Mouse (Mus musculus) thymus, adult 2 months (tissue): ENCODE results near the gene Fitm1.

Experiments
- CTCF ChIP-seq: fragments of 200-500 bp; IDR thresholded peaks from 2 replicates; pipeline ENCODE4 v1.5.1; 2012; ENCODE audit warnings: mild to moderate bottlenecking, control low read depth, low read length, moderate library complexity, borderline replicate concordance; ENCODE audit not compliant: control insufficient read depth, poor library complexity, insufficient read depth; ENCODE audit errors: extremely low read depth
- POLR2A ChIP-seq: fragments of 200-500 bp; IDR thresholded peaks from 2 replicates; pipeline ENCODE4 v1.6.1; 2012; ENCODE audit warnings: mild to moderate bottlenecking, low read length, control low read depth, moderate library complexity; ENCODE audit not compliant: control insufficient read depth, poor library complexity, insufficient read depth; ENCODE audit errors: extremely low read depth

- TF ChIP-seq POLR2A (no peak), CTCF (no peak)
Observed at GRCm38 (mm10) chr14:55544334-55544733, 31.1 kb upstream of the Fitm1 start.
